Mouse (Mus musculus) brain, embryonic 14.5 days (tissue): ENCODE results near the gene Mafg.

Experiments used
- CTCF ChIP-seq: fragments of 200-500 bp; IDR thresholded peaks from 2 replicates; pipeline ENCODE4 v1.5.1; 2012; ENCODE audit warnings: inconsistent platforms, mild to moderate bottlenecking, moderate library complexity, borderline replicate concordance; ENCODE audit not compliant: insufficient read depth, insufficient read length; ENCODE audit errors: extremely low read depth
- POLR2A ChIP-seq: fragments of 200-500 bp; IDR thresholded peaks from 2 replicates; pipeline ENCODE4 v1.6.1; 2012; ENCODE audit warnings: mild to moderate bottlenecking, inconsistent platforms, borderline replicate concordance; ENCODE audit not compliant: poor library complexity, insufficient read depth, insufficient read length, severe bottlenecking; ENCODE audit errors: extremely low read depth

DNA sequence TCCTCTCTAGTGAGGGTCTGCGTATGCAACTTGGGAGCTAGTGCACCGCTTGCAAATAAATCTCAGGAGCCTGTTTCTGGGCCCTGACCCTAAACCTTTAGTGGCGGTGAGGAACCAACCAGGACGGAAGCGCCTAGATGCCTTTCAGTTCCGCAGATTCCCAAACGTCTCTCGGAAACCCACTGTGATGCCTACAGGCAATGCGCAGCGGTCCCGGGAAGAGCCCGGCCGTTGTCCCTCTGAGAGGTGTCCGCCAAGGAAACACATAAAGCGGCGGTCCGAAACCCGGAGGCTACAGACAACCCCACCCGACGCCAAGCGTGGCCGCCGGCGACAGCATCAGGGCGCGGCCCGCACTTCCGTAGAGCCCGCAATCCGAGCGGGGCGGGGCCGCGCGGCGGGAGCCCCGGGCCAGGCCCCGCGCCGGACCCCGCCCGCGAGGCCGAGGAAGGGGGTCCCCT is 52.5 kb downstream of the Mafg start:
- TF ChIP-seq CTCF (no peak), POLR2A (no peak)
